Mouse (Mus musculus) fat pad, adult 2 months (tissue): Measurements from ENCODE around the gene Gm37240.

ENCODE experiments used
- DNase-seq: peaks from one replicate; pipeline ENCODE4 v3.0.0-alpha.2; 2011; ENCODE audit warnings: low read depth, low spot score; ENCODE audit errors: extremely low read depth

Gene Gm37240

GRCm38 (mm10) chr3:85518072-85518471, 369.2 kb downstream of the Gm37240 start:
- DNase-seq, result no peak

GRCm38 (mm10) chr3:85516739-85517396, 370.4 kb downstream of the Gm37240 start:
- no peak for DNase-seq

GRCm38 (mm10) chr3:85514700-85515099, 372.6 kb downstream of the Gm37240 start:
- DNase-seq, result no peak

GRCm38 (mm10) chr3:85508717-85509279, 378.5 kb downstream of the Gm37240 start:
- DNase-seq, result no peak

GRCm38 (mm10) chr3:85500096-85500495, 387.2 kb downstream of the Gm37240 start:
- DNase-seq, result no peak

GRCm38 (mm10) chr3:85496146-85496545, 391.2 kb downstream of the Gm37240 start:
- no peak for DNase-seq

GRCm38 (mm10) chr3:85493796-85494195, 393.5 kb downstream of the Gm37240 start:
- DNase-seq, result no peak

GRCm38 (mm10) chr3:85490204-85490603, 397.1 kb downstream of the Gm37240 start:
- no peak for DNase-seq

- DNase-seq, result no peak
Measured at GRCm38 (mm10) chr3:85487379-85487778, 399.9 kb downstream of the Gm37240 start.

- DNase-seq, result no peak
Measured at GRCm38 (mm10) chr3:85485536-85486190, 401.7 kb downstream of the Gm37240 start.

- DNase-seq, result no peak
Measured at GRCm38 (mm10) chr3:85482636-85483035, 404.7 kb downstream of the Gm37240 start.

GRCm38 (mm10) chr3:85480638-85481037, 406.7 kb downstream of the Gm37240 start:
- DNase-seq, result no peak

- no peak for DNase-seq
Measured at GRCm38 (mm10) chr3:85478731-85479130, 408.6 kb downstream of the Gm37240 start.

- DNase-seq, result no peak
Measured at GRCm38 (mm10) chr3:85469711-85470110, 417.6 kb downstream of the Gm37240 start.

GRCm38 (mm10) chr3:85468995-85469394, 418.3 kb downstream of the Gm37240 start:
- no peak for DNase-seq

- no peak for DNase-seq
Measured at GRCm38 (mm10) chr3:85465283-85466025, 421.9 kb downstream of the Gm37240 start.

- no peak for DNase-seq
Measured at GRCm38 (mm10) chr3:85460021-85460420, 427.3 kb downstream of the Gm37240 start.

- DNase-seq, result no peak
Measured at GRCm38 (mm10) chr3:85456983-85457382, 430.3 kb downstream of the Gm37240 start.

GRCm38 (mm10) chr3:85455453-85455852, 431.9 kb downstream of the Gm37240 start:
- DNase-seq, result no peak

- DNase-seq, result no peak
Measured at GRCm38 (mm10) chr3:85454001-85454400, 433.3 kb downstream of the Gm37240 start.

- DNase-seq, result no peak
Measured at GRCm38 (mm10) chr3:85449461-85449860, 437.9 kb downstream of the Gm37240 start.

- no peak for DNase-seq
Measured at GRCm38 (mm10) chr3:85442781-85443180, 444.5 kb downstream of the Gm37240 start.
